Mouse (Mus musculus) brain, embryonic 14.5 days (tissue): ENCODE measurements at regions not wholly inside any gene's neighbourhood (a gene's known extent, or its start where the extent isn't known, plus 50 kb on each side); places are given as distances from the start of the nearest gene placed in this dataset.

Experiments used
- CTCF ChIP-seq: fragments of 200-500 bp; IDR thresholded peaks from 2 replicates; pipeline ENCODE4 v1.5.1; 2012; ENCODE audit warnings: inconsistent platforms, mild to moderate bottlenecking, moderate library complexity, borderline replicate concordance; ENCODE audit not compliant: insufficient read depth, insufficient read length; ENCODE audit errors: extremely low read depth
- POLR2A ChIP-seq: fragments of 200-500 bp; IDR thresholded peaks from 2 replicates; pipeline ENCODE4 v1.6.1; 2012; ENCODE audit warnings: mild to moderate bottlenecking, inconsistent platforms, borderline replicate concordance; ENCODE audit not compliant: poor library complexity, insufficient read depth, insufficient read length, severe bottlenecking; ENCODE audit errors: extremely low read depth

- TF ChIP-seq CTCF = no peak
- no peak for TF ChIP-seq POLR2A
Observed at GRCm38 (mm10) chr2:137721767-137722424, 534.5 kb upstream of the Btbd3 start.
